Mouse (Mus musculus): ENCODE data around the gene Elfn1. TPM values are rescaled to one million over a fixed set of nuclear protein-coding genes. Genes with fewer than 3 reads are reported as not detected.

Gene Elfn1
- total and polyA plus RNA-seq, 2 experiments from 2014 or later: 3.4 to 28.9 TPM

DNA sequence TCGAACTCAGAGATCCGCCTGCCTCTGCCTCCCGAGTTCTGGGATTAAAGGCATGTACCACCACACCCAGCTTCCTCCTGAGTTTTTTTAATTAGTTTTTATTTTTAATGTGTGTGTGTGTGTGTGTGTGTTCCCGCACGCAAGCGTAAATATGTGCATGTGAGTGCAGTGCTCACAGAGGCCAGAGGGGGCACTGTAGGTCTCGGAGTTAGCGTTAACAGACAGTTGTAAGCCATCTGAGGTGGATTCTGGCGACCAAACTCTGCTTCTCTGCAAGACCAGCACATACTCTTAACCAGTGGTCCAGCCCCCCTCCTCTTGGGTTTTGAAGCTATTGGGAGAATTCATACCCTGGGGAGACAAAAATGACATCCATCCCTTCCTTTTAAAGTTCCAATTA is 26.6 kb upstream of the Elfn1 start:
- H3K4me1 ChIP-seq (ENCODE audit: insufficient read depth): no peaks in the 10 kb centered on the region
- H3K9me3 ChIP-seq (ENCODE audit: low read length): no peaks in the 10 kb centered on the region
- DNase-seq (no peak), ATAC-seq (no peak)
- no peaks in the 10 kb centered on the region for H3K36me3 ChIP-seq (ENCODE audit: insufficient read depth)
- H3K4me2 ChIP-seq (ENCODE audit: low read depth): no peak overlapping the region
- H3K9ac ChIP-seq: no peak overlapping the region
- H3K27ac ChIP-seq (ENCODE audit: low read depth, low read length): no peak overlapping the region
- H3K27me3 ChIP-seq (ENCODE audit: insufficient read depth, low read length): no peaks in the 10 kb centered on the region
- no peak for TF ChIP-seq CTCF (IDR thresholded peaks at IDR 0.05; ENCODE audit: low read depth)
- no peak overlapping the region for H3K4me3 ChIP-seq (ENCODE audit: low read depth, low read length)
- 94% methylated on average over 9 of the region's 9 CpGs for WGBS

DNA sequence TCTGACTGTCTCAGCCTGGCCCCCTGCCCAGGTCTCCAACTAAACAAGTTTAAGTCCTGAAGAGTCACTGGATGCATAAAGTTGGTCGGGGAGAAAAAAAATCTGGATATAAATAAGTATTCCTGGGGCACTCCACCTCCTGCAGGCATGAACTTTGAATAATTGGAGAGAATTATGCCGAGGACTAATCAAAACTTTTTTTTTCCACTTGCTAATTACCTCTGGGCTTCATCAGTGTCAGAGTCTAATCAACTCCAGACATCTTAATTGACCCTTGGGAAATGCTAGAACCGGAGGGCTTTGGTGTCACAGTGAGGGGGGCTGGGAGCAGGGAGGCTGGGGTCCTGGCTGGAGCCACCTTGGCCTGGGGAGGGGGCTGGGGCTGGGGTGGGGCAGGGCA is 19.1 kb upstream of the Elfn1 start:
- H3K4me3 ChIP-seq (ENCODE audit: low read depth, low read length): no peak overlapping the region
- H3K9me3 ChIP-seq (ENCODE audit: low read length): no peaks in the 10 kb centered on the region
- TF ChIP-seq CTCF (IDR thresholded peaks at IDR 0.05; ENCODE audit: low read depth): no peak
- 0 out of 2 replicates have a peak, but pooled peaks cover 10% of the 10 kb centered on the region for H3K4me1 ChIP-seq (ENCODE audit: insufficient read depth)
- H3K36me3 ChIP-seq (ENCODE audit: insufficient read depth): no peaks in the 10 kb centered on the region
- no peaks in the 10 kb centered on the region for H3K27me3 ChIP-seq (ENCODE audit: insufficient read depth, low read length)
- DNase-seq: no peak
- H3K27ac ChIP-seq (ENCODE audit: low read depth, low read length): no peak overlapping the region
- 11% methylated on average over 3 of the region's 3 CpGs for WGBS
- no peak overlapping the region for H3K9ac ChIP-seq
- H3K4me2 ChIP-seq (ENCODE audit: low read depth): no peak overlapping the region
- ATAC-seq: no peak

DNA sequence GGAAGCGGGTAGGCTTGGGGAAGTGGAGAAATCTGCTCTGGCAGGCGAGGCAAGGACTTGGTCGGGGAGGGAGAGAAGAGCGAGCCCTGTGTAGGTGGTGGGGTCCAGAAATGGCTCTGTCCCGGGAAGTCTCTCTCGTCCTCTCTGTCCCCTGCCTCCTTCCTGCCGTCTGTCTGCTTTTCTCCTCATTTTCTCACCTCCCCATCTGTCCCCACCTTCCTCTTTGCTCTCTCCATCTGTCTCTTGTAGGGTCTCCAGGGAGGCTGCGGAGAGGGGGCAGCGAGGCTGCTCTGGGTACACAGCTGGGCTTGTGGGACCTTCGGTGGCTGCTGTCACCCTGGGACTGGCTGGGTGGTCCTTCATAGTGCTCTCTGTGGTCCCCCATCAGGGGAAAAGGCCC is 18.4 kb upstream of the Elfn1 start:
- Histone ChIP-seq H3K36me3 (ENCODE audit: insufficient read depth) (no peaks in the 10 kb centered on the region), H3K27ac (ENCODE audit: low read depth, low read length) (no peak overlapping the region; the same call in 1 of the 2 replicates), H3K9me3 (ENCODE audit: low read length) (no peaks in the 10 kb centered on the region), H3K4me2 (ENCODE audit: low read depth) (no peak overlapping the region), H3K9ac (no peak overlapping the region; the same call in 1 of the 2 replicates), H3K4me3 (ENCODE audit: low read depth, low read length) (no peak overlapping the region), H3K4me1 (ENCODE audit: insufficient read depth) (0 out of 2 replicates have a peak, but pooled peaks cover 10% of the 10 kb centered on the region), H3K27me3 (ENCODE audit: insufficient read depth, low read length) (no peaks in the 10 kb centered on the region)
- no peak for TF ChIP-seq CTCF (IDR thresholded peaks at IDR 0.05; ENCODE audit: low read depth)
- ATAC-seq (no peak), DNase-seq (no peak)
- WGBS: 37% methylated on average over 9 of the region's 10 CpGs

DNA sequence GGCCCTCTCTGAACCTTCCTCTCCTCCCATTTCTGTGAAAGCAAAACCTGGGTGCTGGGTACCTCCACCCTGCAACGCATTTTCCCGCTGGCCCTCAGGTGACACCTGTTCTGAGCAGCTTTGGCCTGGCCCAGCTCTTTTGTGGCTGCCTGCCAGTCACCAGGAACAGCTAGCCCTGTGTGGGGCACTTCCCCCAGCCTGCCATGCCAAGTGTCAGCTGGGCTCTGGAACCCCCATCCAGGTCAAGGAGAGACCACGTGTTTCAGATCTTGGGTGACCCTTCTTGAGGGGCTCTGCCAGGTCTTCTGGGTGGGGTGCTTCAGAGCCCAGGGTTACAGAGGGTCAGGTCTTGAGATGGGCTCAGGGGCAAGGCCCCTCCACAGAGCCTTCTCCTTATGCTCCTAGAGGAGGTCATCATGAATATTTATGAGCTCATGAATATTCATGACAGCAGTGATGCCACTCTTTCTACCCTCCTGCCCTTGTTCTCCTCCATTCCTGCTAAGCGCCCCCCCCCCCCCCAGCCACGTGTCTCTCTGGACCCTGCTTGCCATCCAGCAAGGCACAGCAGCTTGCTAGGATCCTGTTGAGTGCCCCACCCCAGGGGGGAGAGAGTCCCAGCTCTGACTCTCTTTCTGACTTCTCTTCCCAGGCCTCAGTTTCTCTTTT is 15.3 kb upstream of the Elfn1 start:
- Histone ChIP-seq H3K9me3 (ENCODE audit: low read length) (no peaks in the 10 kb centered on the region), H3K27me3 (ENCODE audit: insufficient read depth, low read length) (no peaks in the 10 kb centered on the region), H3K4me1 (ENCODE audit: insufficient read depth) (0 out of 2 replicates have a peak, but pooled peaks cover 10% of the 10 kb centered on the region), H3K4me2 (ENCODE audit: low read depth) (no peak overlapping the region), H3K4me3 (ENCODE audit: low read depth, low read length) (no peak overlapping the region), H3K27ac (ENCODE audit: low read depth, low read length) (no peak overlapping the region), H3K36me3 (ENCODE audit: insufficient read depth) (no peaks in the 10 kb centered on the region), H3K9ac (no peak overlapping the region)
- 7% methylated on average over 5 of the region's 5 CpGs for WGBS
- TF ChIP-seq CTCF (IDR thresholded peaks at IDR 0.05; ENCODE audit: low read depth): no peak
- DNase-seq (no peak), ATAC-seq (peak; percentile 69; the same call in 1 of the 2 replicates)

DNA sequence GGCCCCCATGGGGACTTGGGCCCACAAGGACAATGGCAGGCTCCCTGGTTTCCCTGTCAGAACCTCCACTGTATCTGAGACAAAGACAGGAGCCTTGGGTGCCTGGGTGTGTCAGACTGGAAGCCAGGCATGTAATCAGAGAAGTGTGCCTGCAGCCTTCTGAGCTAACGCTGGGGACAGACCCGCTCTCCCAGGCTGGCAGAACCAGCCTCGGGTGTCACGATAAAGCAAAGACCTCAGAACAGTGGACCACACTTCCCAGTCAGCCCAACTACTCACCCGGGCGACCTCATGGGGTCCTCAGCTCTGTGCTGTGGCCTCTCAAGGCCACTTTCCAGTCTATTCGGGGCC is 14.8 kb upstream of the Elfn1 start:
- peak; percentile 29 for DNase-seq
- WGBS: 25% methylated on average over 7 of the region's 7 CpGs
- H3K27ac ChIP-seq (ENCODE audit: low read depth, low read length): no peak overlapping the region
- no peak overlapping the region for H3K4me3 ChIP-seq (ENCODE audit: low read depth, low read length)
- TF ChIP-seq CTCF (IDR thresholded peaks at IDR 0.05; ENCODE audit: low read depth): 0 out of 2 replicates have a peak, but pooled peaks have one; percentile 6
- no peaks in the 10 kb centered on the region for H3K36me3 ChIP-seq (ENCODE audit: insufficient read depth)
- peak; percentile 68; the same call in 1 of the 2 replicates for ATAC-seq
- H3K9me3 ChIP-seq (ENCODE audit: low read length): no peaks in the 10 kb centered on the region
- H3K4me2 ChIP-seq (ENCODE audit: low read depth): no peak overlapping the region
- H3K4me1 ChIP-seq (ENCODE audit: insufficient read depth): 0 out of 2 replicates have a peak, but pooled peaks cover 10% of the 10 kb centered on the region
- H3K9ac ChIP-seq: no peak overlapping the region
- H3K27me3 ChIP-seq (ENCODE audit: insufficient read depth, low read length): no peaks in the 10 kb centered on the region

DNA sequence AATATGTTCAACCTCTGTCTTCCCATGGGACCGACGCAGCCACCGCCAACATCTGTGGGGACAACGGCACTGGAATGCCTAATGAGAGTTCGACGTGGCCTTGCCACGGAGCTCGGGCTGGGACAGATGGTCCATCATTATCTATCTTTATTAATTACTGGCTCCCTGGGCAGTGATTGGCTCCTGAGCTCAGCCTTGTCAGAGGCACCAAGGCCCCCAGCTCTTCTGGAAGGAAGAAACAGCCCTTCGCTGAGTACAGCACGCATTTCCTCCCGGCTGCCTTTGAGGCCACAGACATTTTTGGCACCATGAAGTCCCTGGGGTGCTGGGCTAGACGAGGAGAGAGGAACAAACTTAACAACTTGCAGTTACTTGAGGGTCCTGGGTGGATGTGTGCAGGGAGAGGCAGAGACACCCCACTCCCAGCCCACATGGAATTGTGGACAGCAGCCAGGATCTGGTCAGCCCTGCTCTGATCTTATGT is 13.7 kb upstream of the Elfn1 start:
- H3K4me1 ChIP-seq (ENCODE audit: insufficient read depth): 0 out of 2 replicates have a peak, but pooled peaks cover 10% of the 10 kb centered on the region
- H3K36me3 ChIP-seq (ENCODE audit: insufficient read depth): no peaks in the 10 kb centered on the region
- H3K27me3 ChIP-seq (ENCODE audit: insufficient read depth, low read length): no peaks in the 10 kb centered on the region
- no peak overlapping the region for H3K4me3 ChIP-seq (ENCODE audit: low read depth, low read length)
- WGBS: 37% methylated on average over 12 of the region's 12 CpGs
- H3K9me3 ChIP-seq (ENCODE audit: low read length): no peaks in the 10 kb centered on the region
- ATAC-seq: no peak
- no peak for TF ChIP-seq CTCF (IDR thresholded peaks at IDR 0.05; ENCODE audit: low read depth)
- no peak overlapping the region for H3K4me2 ChIP-seq (ENCODE audit: low read depth)
- no peak overlapping the region for H3K9ac ChIP-seq
- DNase-seq: no peak
- no peak overlapping the region for H3K27ac ChIP-seq (ENCODE audit: low read depth, low read length)

DNA sequence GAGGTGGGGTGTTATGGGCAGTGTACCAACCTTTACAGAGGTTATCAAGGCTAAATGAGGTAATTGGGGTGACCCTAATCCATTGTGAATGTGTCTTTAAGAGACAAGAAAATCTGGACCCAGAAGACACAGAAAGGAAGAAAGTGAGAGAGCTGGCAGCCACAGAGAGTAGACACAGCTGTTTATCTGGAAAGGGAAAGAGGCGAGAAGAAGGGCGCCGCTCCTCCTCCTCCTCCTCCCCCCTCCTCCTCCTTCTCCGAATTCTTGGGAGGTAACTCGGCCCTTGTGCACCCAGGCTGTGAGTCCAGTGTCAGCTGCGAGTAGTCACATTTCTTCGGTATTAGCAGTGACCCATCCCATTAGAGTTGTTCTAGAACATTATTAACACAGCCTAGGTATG is 8.7 kb upstream of the Elfn1 start:
- H3K9ac ChIP-seq: no peak overlapping the region
- H3K27me3 ChIP-seq (ENCODE audit: insufficient read depth, low read length): no peaks in the 10 kb centered on the region
- H3K4me1 ChIP-seq (ENCODE audit: insufficient read depth): no peaks in the 10 kb centered on the region
- no peak for TF ChIP-seq CTCF (IDR thresholded peaks at IDR 0.05; ENCODE audit: low read depth)
- no peak overlapping the region for H3K4me2 ChIP-seq (ENCODE audit: low read depth)
- no peak for ATAC-seq
- H3K4me3 ChIP-seq (ENCODE audit: low read depth, low read length): no peak overlapping the region
- no peaks in the 10 kb centered on the region for H3K36me3 ChIP-seq (ENCODE audit: insufficient read depth)
- no peak for DNase-seq
- 50% methylated on average over 7 of the region's 7 CpGs for WGBS
- no peak overlapping the region for H3K27ac ChIP-seq (ENCODE audit: low read depth, low read length)
- no peaks in the 10 kb centered on the region for H3K9me3 ChIP-seq (ENCODE audit: low read length)

All from forebrain, postnatal 0 days (tissue).